Comparison of ENCODE assay signal across 7 mouse cellular contexts in genomic region chr3:89962751-89963220, GRCm38 (mm10). TPM values are rescaled to one million over a fixed set of nuclear protein-coding genes. Genes with fewer than 3 reads are reported as not detected.
DNase-seq lines count a peak whose midpoint lies in the region; ATAC-seq and TF ChIP-seq lines count a peak whose summit lies in the region.

No protein-coding gene starts in this region.

- H3K27ac ChIP-seq in liver, adult 2 months (replicated peaks; ENCODE audit: insufficient read depth, low read depth, low read length), result peak overlapping the region; percentile 34; the same call in 1 of the 2 replicates
- H3K27ac ChIP-seq in bone marrow, adult 2 months (ENCODE audit: control insufficient read depth, insufficient read depth, low read depth, low read length, poor library complexity), result peak overlapping the region; percentile 33
- H3K27ac ChIP-seq in embryonic fibroblast, embryonic 13.5 days (ENCODE audit: insufficient read depth, low read length), result peak overlapping the region; percentile 96
- peak overlapping the region; percentile 95 for H3K27ac ChIP-seq in intestine, embryonic 15.5 days

- peaks cover 5% of the 10 kb centered on the region; the same call in 1 of the 2 replicates for H3K27me3 ChIP-seq in liver, adult 2 months (ENCODE audit: control insufficient read depth, insufficient read depth, low read length)
- H3K27me3 ChIP-seq in intestine, embryonic 15.5 days (replicated peaks), result no peaks in the 10 kb centered on the region
- H3K27me3 ChIP-seq in myocyte (ENCODE audit: control insufficient read depth, insufficient read depth, insufficient read length), result no peaks in the 10 kb centered on the region

- H3K9me3 ChIP-seq in intestine, embryonic 15.5 days, result no peaks in the 10 kb centered on the region

- H3K4me1 ChIP-seq in liver, adult 2 months (ENCODE audit: control insufficient read depth, insufficient read depth, low read length), result no peaks in the 10 kb centered on the region; the same call in 1 of the 2 replicates
- H3K4me1 ChIP-seq in bone marrow, adult 2 months (ENCODE audit: control insufficient read depth, insufficient read depth, low read length), result peaks cover 1% of the 10 kb centered on the region; the same call in 1 of the 2 replicates
- peaks cover 9% of the 10 kb centered on the region; the same call in 1 of the 2 replicates for H3K4me1 ChIP-seq in embryonic fibroblast, embryonic 13.5 days (ENCODE audit: control insufficient read depth, insufficient read depth, low read length)
- peaks cover 28% of the 10 kb centered on the region for H3K4me1 ChIP-seq in intestine, embryonic 15.5 days (replicated peaks)

- H3K4me3 ChIP-seq in liver, adult 2 months (ENCODE audit: insufficient read depth, low read depth, low read length), result peak overlapping the region; percentile 79
- peak overlapping the region; percentile 68 for H3K4me3 ChIP-seq in bone marrow, adult 2 months (replicated peaks; ENCODE audit: control insufficient read depth, low read depth, low read length)
- peak overlapping the region; percentile 97 for H3K4me3 ChIP-seq in embryonic fibroblast, embryonic 13.5 days (ENCODE audit: insufficient read depth, low read length)
- H3K4me3 ChIP-seq in intestine, embryonic 15.5 days (replicated peaks), result peak overlapping the region; percentile 86
- peak overlapping the region; percentile 78 for H3K4me3 ChIP-seq in myocyte

- H3ac ChIP-seq in myocyte (ENCODE audit: control insufficient read depth, insufficient read length), result peak overlapping the region; percentile 76

- no peak for TF ChIP-seq POLR2A in liver, adult 2 months (IDR thresholded peaks at IDR 0.05; ENCODE audit: extremely low read depth, insufficient read depth, low read length)
- TF ChIP-seq POLR2A in bone marrow, adult 2 months (IDR thresholded peaks at IDR 0.05; ENCODE audit: borderline replicate concordance, control insufficient read depth, low read depth, low read length), result no peak
- no peak for TF ChIP-seq POLR2A in embryonic fibroblast, embryonic 13.5 days (IDR thresholded peaks at IDR 0.05; ENCODE audit: low read depth, low read length)
- peak; percentile 6 for TF ChIP-seq POLR2A in myocyte (IDR thresholded peaks at IDR 0.05; ENCODE audit: insufficient read length, low read depth)

- no peak for DNase-seq in liver, adult 2 months (ENCODE audit: extremely low read depth, low read depth, low spot score)
- DNase-seq in liver, result no peak
- DNase-seq in left cerebral cortex, adult 11 months (ENCODE audit: low spot score), result no peak

- H3K36me3 ChIP-seq in liver, adult 2 months (ENCODE audit: control insufficient read depth, insufficient read depth, low read length), result no peaks in the 10 kb centered on the region
- H3K36me3 ChIP-seq in intestine, embryonic 15.5 days, result peaks cover 4% of the 10 kb centered on the region
- H3K36me3 ChIP-seq in myocyte (ENCODE audit: control insufficient read depth, insufficient read depth), result peaks cover 4% of the 10 kb centered on the region

- H3K9ac ChIP-seq in liver, adult 2 months (ENCODE audit: low read depth, low read length), result peak overlapping the region; percentile 65
- H3K9ac ChIP-seq in intestine, embryonic 15.5 days, result peak overlapping the region; percentile 95

- WGBS in liver, adult 2 months, result 3% methylated on average over 30 of the region's 30 CpGs
- 2% methylated on average over 30 of the region's 30 CpGs for WGBS in bone marrow, adult 2 months
- WGBS in intestine, embryonic 15.5 days, result under 1% methylated on average over 30 of the region's 30 CpGs

- peak; percentile 26 for ATAC-seq in intestine, embryonic 15.5 days

- H3K79me2 ChIP-seq in liver, adult 2 months (ENCODE audit: control insufficient read depth, insufficient read depth, low read length), result no peaks in the 10 kb centered on the region
- H3K79me2 ChIP-seq in myocyte (ENCODE audit: control insufficient read depth, insufficient read depth), result peaks cover 34% of the 10 kb centered on the region

- no peak for TF ChIP-seq CTCF in liver, adult 2 months (IDR thresholded peaks at IDR 0.05; ENCODE audit: low read depth, low read length)
- TF ChIP-seq CTCF in bone marrow, adult 2 months (IDR thresholded peaks at IDR 0.05; ENCODE audit: control insufficient read depth, insufficient read depth, low read length), result no peak
- no peak for TF ChIP-seq CTCF in embryonic fibroblast, embryonic 13.5 days (IDR thresholded peaks at IDR 0.05; ENCODE audit: borderline replicate concordance, insufficient read depth, low read length)

- H3K4me2 ChIP-seq in intestine, embryonic 15.5 days (replicated peaks), result peak overlapping the region; percentile 97
- peak overlapping the region; percentile 88 for H3K4me2 ChIP-seq in myocyte (ENCODE audit: low read depth)

TF ChIP-seq in myocyte, 11 proteins besides CTCF, POLR2A, EP300 and RAD21:
- TF ChIP-seq MAX (IDR thresholded peaks at IDR 0.05; ENCODE audit: low read depth) (no peak), POLR2AphosphoS2 (IDR thresholded peaks at IDR 0.05; ENCODE audit: insufficient read length, low read depth) (no peak), TCF3 (IDR thresholded peaks at IDR 0.05; ENCODE audit: insufficient read length, low read depth) (no peak), SRF (IDR thresholded peaks at IDR 0.05; ENCODE audit: control insufficient read depth, insufficient read length, low read depth) (no peak), USF1 (IDR thresholded peaks at IDR 0.05; ENCODE audit: low read depth) (no peak), E2F4 (IDR thresholded peaks at IDR 0.05; ENCODE audit: insufficient read depth) (no peak), CEBPB (IDR thresholded peaks at IDR 0.05; ENCODE audit: insufficient read depth, poor library complexity, severe bottlenecking) (no peak), REST (IDR thresholded peaks at IDR 0.05; ENCODE audit: insufficient read depth, insufficient read length) (no peak), TCF12 (IDR thresholded peaks at IDR 0.05; ENCODE audit: insufficient read depth, poor library complexity, severe bottlenecking) (no peak), MYOG (IDR thresholded peaks at IDR 0.05; ENCODE audit: control insufficient read depth in 1 of 3, insufficient read depth in 1 of 3, insufficient read length in 2 of 3, low read depth in 2 of 3) (no peak), MYOD1 (IDR thresholded peaks at IDR 0.05; ENCODE audit: control insufficient read depth in 1 of 3, insufficient read length in 2 of 3, low read depth in 2 of 3) (no peak)
TF ChIP-seq in myocyte: peak in this region for 0.

RNA-seq across cellular contexts. Expression of gene Atp8b2, which starts 0.5 kb away (rescaled TPM):
- total RNA-seq in liver, adult 2 months (2014; rRNA removed), result 2.3 and 2.6 TPM in 2 replicates
- 2.2 and 4.0 TPM in 2 replicates for polyA plus RNA-seq in liver, adult 2 months (2012; rRNA removed)
- polyA plus RNA-seq in bone marrow, adult 2 months (2011; ENCODE audit: insufficient read depth, insufficient read length, low replicate concordance, missing spikeins), result 9.0 and 30.6 TPM in 2 replicates
- polyA plus RNA-seq in embryonic fibroblast, embryonic 13.5 days (2011; ENCODE audit: insufficient read length, low read depth, missing spikeins), result 109 and 120 TPM in 2 replicates
- polyA plus RNA-seq in intestine, embryonic 15.5 days (2015; fragmentation: Nextera tagmentation; extraction: Ambion mirVana), result 8.4 and 10.5 TPM in 2 replicates
- polyA plus RNA-seq in myocyte (2012; fragmentation: generic; extraction: Trizol), result 20.9 TPM

RNA-seq across cellular contexts. Expression of gene Hax1, which starts 35.8 kb away (rescaled TPM):
- 82.1 and 86.1 TPM in 2 replicates for total RNA-seq in liver, adult 2 months (2014; rRNA removed)
- 68.6 and 70.2 TPM in 2 replicates for polyA plus RNA-seq in liver, adult 2 months (2012; rRNA removed)
- polyA plus RNA-seq in bone marrow, adult 2 months (2011; ENCODE audit: insufficient read depth, insufficient read length, low replicate concordance, missing spikeins), result 34.2 and 70.1 TPM in 2 replicates
- polyA plus RNA-seq in embryonic fibroblast, embryonic 13.5 days (2011; ENCODE audit: insufficient read length, low read depth, missing spikeins), result 132 and 163 TPM in 2 replicates
- polyA plus RNA-seq in intestine, embryonic 15.5 days (2015; fragmentation: Nextera tagmentation; extraction: Ambion mirVana), result 128 and 134 TPM in 2 replicates
- 400 TPM for polyA plus RNA-seq in myocyte (2012; fragmentation: generic; extraction: Trizol)

RNA-seq across cellular contexts. Expression of gene Il6ra, which starts 49.8 kb away (rescaled TPM):
- total RNA-seq in liver, adult 2 months (2014; rRNA removed), result 15.4 and 19.7 TPM in 2 replicates
- 10.1 and 10.5 TPM in 2 replicates for polyA plus RNA-seq in liver, adult 2 months (2012; rRNA removed)
- polyA plus RNA-seq in bone marrow, adult 2 months (2011; ENCODE audit: insufficient read depth, insufficient read length, low replicate concordance, missing spikeins), result 6.5 and 11.4 TPM in 2 replicates
- polyA plus RNA-seq in embryonic fibroblast, embryonic 13.5 days (2011; ENCODE audit: insufficient read length, low read depth, missing spikeins), result 1.9 and 2.3 TPM in 2 replicates
- 2.3 and 2.8 TPM in 2 replicates for polyA plus RNA-seq in intestine, embryonic 15.5 days (2015; fragmentation: Nextera tagmentation; extraction: Ambion mirVana)
- polyA plus RNA-seq in myocyte (2012; fragmentation: generic; extraction: Trizol), result 0.91 TPM

Comparison
In these comparisons a context has a peak if more than half of its experiments do, and no peak if none do; other contexts are left out.
1. H3K27ac ChIP-seq: peak in every context shown above with its lines; median percentile 96 in embryonic fibroblast, embryonic 13.5 days; 95 in intestine, embryonic 15.5 days; 34 in liver, adult 2 months; 33 in bone marrow, adult 2 months.